Mouse (Mus musculus) limb, embryonic 15.5 days (tissue): Measurements from ENCODE around the gene Bcl11a. TPM values are rescaled to one million over a fixed set of nuclear protein-coding genes. Genes with fewer than 3 reads are reported as not detected.

ENCODE experiments used
- ATAC-seq: fragments of 200-750 bp; cut with Nextera tagmentation; 2 replicates; pipeline ENCODE4 v1.8.0; 2017; ENCODE audit warnings: low read depth, moderate TSS enrichment; ENCODE audit not compliant: insufficient number of reproducible peaks, low FRiP score, low TSS enrichment
- H3K27ac ChIP-seq: fragments of 300-500 bp; sonication (generic); 2 replicates; pipeline ENCODE4 v1.5.1; 2015; ENCODE audit warnings: moderate library complexity, mild to moderate bottlenecking, inconsistent platforms
- H3K27me3 ChIP-seq: fragments of 300-500 bp; sonication (generic); 2 replicates; pipeline ENCODE4 v1.6.1; 2015; ENCODE audit warnings: inconsistent platforms
- H3K36me3 ChIP-seq: fragments of 300-500 bp; sonication (generic); 2 replicates; pipeline ENCODE4 v1.6.1; 2015; ENCODE audit warnings: inconsistent platforms
- H3K4me1 ChIP-seq: fragments of 300-500 bp; sonication (generic); 2 replicates; pipeline ENCODE4 v1.6.1; 2015; ENCODE audit warnings: inconsistent platforms
- H3K4me2 ChIP-seq: fragments of 300-500 bp; sonication (generic); 2 replicates; pipeline ENCODE4 v1.6.1; 2015; ENCODE audit warnings: mild to moderate bottlenecking, inconsistent platforms
- H3K4me3 ChIP-seq: fragments of 300-500 bp; sonication (generic); 2 replicates; pipeline ENCODE4 v1.5.1; 2015; ENCODE audit warnings: mild to moderate bottlenecking, inconsistent platforms
- H3K9ac ChIP-seq: fragments of 300-500 bp; sonication (generic); 2 replicates; pipeline ENCODE4 v1.6.1; 2015; ENCODE audit warnings: inconsistent platforms
- H3K9me3 ChIP-seq: fragments of 300-500 bp; sonication (generic); 2 replicates; pipeline ENCODE4 v1.6.1; 2016; ENCODE audit warnings: inconsistent platforms
- WGBS: fragments of 180-500 bp; shearing (Covaris S2); methylation state at CpG from one replicate; pipeline ENCODE4 v1.1.7; 2015; 5-methylcytosine and 5-hydroxymethylcytosine counted together
- polyA plus RNA-seq: library from polyadenylated mRNA; unstranded; fragments of >200 nt; fragmentation: Nextera tagmentation; extraction: Ambion mirVana; gene quantifications from 2 replicates; pipeline ENCODE4 v1.2.1, GENCODE M21; 2015

Gene Bcl11a
- polyA plus RNA-seq, 1 experiment from 2014 or later, result 60.9 TPM

GRCm38 (mm10) chr11:24149462-24150220, 71.8 kb downstream of the Bcl11a start:
- peaks cover 45% of the 10 kb centered on the region for H3K4me1 ChIP-seq
- 72% methylated on average over 9 of the region's 9 CpGs for WGBS
- H3K27ac ChIP-seq, result no peak overlapping the region
- H3K9ac ChIP-seq, result no peak overlapping the region
- no peak overlapping the region for H3K4me3 ChIP-seq
- no peaks in the 10 kb centered on the region for H3K27me3 ChIP-seq
- no peaks in the 10 kb centered on the region for H3K9me3 ChIP-seq
- no peaks in the 10 kb centered on the region for H3K36me3 ChIP-seq
- H3K4me2 ChIP-seq, result no peak overlapping the region
- ATAC-seq, result no peak

GRCm38 (mm10) chr11:24152076-24152784, 74.4 kb downstream of the Bcl11a start:
- Histone ChIP-seq H3K9ac (no peak overlapping the region), H3K27ac (no peak overlapping the region), H3K4me2 (no peak overlapping the region), H3K36me3 (no peaks in the 10 kb centered on the region), H3K4me3 (no peak overlapping the region), H3K9me3 (no peaks in the 10 kb centered on the region), H3K4me1 (peaks cover 24% of the 10 kb centered on the region), H3K27me3 (no peaks in the 10 kb centered on the region)
- WGBS, result 86% methylated on average over 7 of the region's 7 CpGs
- no peak for ATAC-seq

- no peak overlapping the region for H3K27ac ChIP-seq
- H3K4me2 ChIP-seq, result no peak overlapping the region
- H3K9ac ChIP-seq, result no peak overlapping the region
- 43% methylated on average over 10 of the region's 10 CpGs for WGBS
- no peaks in the 10 kb centered on the region for H3K27me3 ChIP-seq
- no peak overlapping the region for H3K4me3 ChIP-seq
- H3K4me1 ChIP-seq, result peaks cover 18% of the 10 kb centered on the region; the same call in 1 of the 2 replicates
- no peaks in the 10 kb centered on the region for H3K36me3 ChIP-seq
- H3K9me3 ChIP-seq, result no peaks in the 10 kb centered on the region
- no peak for ATAC-seq
Measured at GRCm38 (mm10) chr11:24153049-24153448, 75.2 kb downstream of the Bcl11a start.

- H3K36me3 ChIP-seq, result peaks cover 4% of the 10 kb centered on the region; the same call in 1 of the 2 replicates
- no peak for ATAC-seq
- no peak overlapping the region for H3K4me3 ChIP-seq
- no peaks in the 10 kb centered on the region for H3K27me3 ChIP-seq
- H3K27ac ChIP-seq, result no peak overlapping the region
- 44% methylated on average over 9 of the region's 9 CpGs for WGBS
- H3K9me3 ChIP-seq, result no peaks in the 10 kb centered on the region
- H3K9ac ChIP-seq, result no peak overlapping the region
- H3K4me2 ChIP-seq, result no peak overlapping the region
- H3K4me1 ChIP-seq, result peaks cover 18% of the 10 kb centered on the region
Measured at GRCm38 (mm10) chr11:24158026-24158425, 80.2 kb downstream of the Bcl11a start.

- Histone ChIP-seq H3K36me3 (peaks cover 21% of the 10 kb centered on the region), H3K4me1 (peaks cover 17% of the 10 kb centered on the region), H3K27ac (no peak overlapping the region), H3K9ac (no peak overlapping the region), H3K27me3 (no peaks in the 10 kb centered on the region), H3K4me2 (no peak overlapping the region), H3K9me3 (no peaks in the 10 kb centered on the region), H3K4me3 (no peak overlapping the region)
- 86% methylated on average over 2 of the region's 2 CpGs for WGBS
- ATAC-seq, result no peak
Measured at GRCm38 (mm10) chr11:24159656-24160055, 81.8 kb downstream of the Bcl11a start.

- Histone ChIP-seq H3K9me3 (no peaks in the 10 kb centered on the region), H3K4me3 (no peak overlapping the region), H3K27ac (no peak overlapping the region), H3K4me2 (no peak overlapping the region), H3K4me1 (peaks cover 17% of the 10 kb centered on the region), H3K9ac (no peak overlapping the region), H3K36me3 (peaks cover 24% of the 10 kb centered on the region), H3K27me3 (no peaks in the 10 kb centered on the region)
- ATAC-seq, result no peak
- 63% methylated on average over 2 of the region's 2 CpGs for WGBS
Measured at GRCm38 (mm10) chr11:24161458-24161857, 83.6 kb downstream of the Bcl11a start.

GRCm38 (mm10) chr11:24162056-24162455, 84.2 kb downstream of the Bcl11a start:
- ATAC-seq, result no peak
- H3K4me2 ChIP-seq, result no peak overlapping the region
- peaks cover 16% of the 10 kb centered on the region for H3K4me1 ChIP-seq
- 29% methylated on average over 7 of the region's 7 CpGs for WGBS
- no peak overlapping the region for H3K4me3 ChIP-seq
- no peaks in the 10 kb centered on the region for H3K9me3 ChIP-seq
- no peaks in the 10 kb centered on the region for H3K27me3 ChIP-seq
- no peak overlapping the region for H3K27ac ChIP-seq
- peaks cover 24% of the 10 kb centered on the region for H3K36me3 ChIP-seq
- no peak overlapping the region for H3K9ac ChIP-seq

GRCm38 (mm10) chr11:24163072-24163471, 85.2 kb downstream of the Bcl11a start:
- H3K36me3 ChIP-seq, result peaks cover 24% of the 10 kb centered on the region
- WGBS, result 98% methylated on average over 8 of the region's 8 CpGs
- H3K9ac ChIP-seq, result no peak overlapping the region
- ATAC-seq, result no peak
- no peak overlapping the region for H3K4me3 ChIP-seq
- H3K4me1 ChIP-seq, result peaks cover 13% of the 10 kb centered on the region
- H3K9me3 ChIP-seq, result no peaks in the 10 kb centered on the region
- H3K27ac ChIP-seq, result no peak overlapping the region
- no peaks in the 10 kb centered on the region for H3K27me3 ChIP-seq
- no peak overlapping the region for H3K4me2 ChIP-seq

GRCm38 (mm10) chr11:24164065-24164464, 86.2 kb downstream of the Bcl11a start:
- Histone ChIP-seq H3K9me3 (no peaks in the 10 kb centered on the region), H3K4me3 (no peak overlapping the region), H3K4me1 (peaks cover 13% of the 10 kb centered on the region), H3K4me2 (no peak overlapping the region), H3K9ac (no peak overlapping the region), H3K27ac (no peak overlapping the region), H3K36me3 (peaks cover 23% of the 10 kb centered on the region), H3K27me3 (no peaks in the 10 kb centered on the region)
- 93% methylated on average over 26 of the region's 26 CpGs for WGBS
- ATAC-seq, result peak; percentile 58; the same call in 1 of the 2 replicates

- H3K4me3 ChIP-seq, result no peak overlapping the region
- H3K4me1 ChIP-seq, result no peaks in the 10 kb centered on the region
- no peak overlapping the region for H3K4me2 ChIP-seq
- no peak overlapping the region for H3K9ac ChIP-seq
- H3K27me3 ChIP-seq, result no peaks in the 10 kb centered on the region
- H3K27ac ChIP-seq, result no peak overlapping the region
- no peak for ATAC-seq
- peaks cover 11% of the 10 kb centered on the region; the same call in 1 of the 2 replicates for H3K36me3 ChIP-seq
- no peaks in the 10 kb centered on the region for H3K9me3 ChIP-seq
- WGBS, result 74% methylated on average over 5 of the region's 5 CpGs
Measured at GRCm38 (mm10) chr11:24171675-24172285, 93.9 kb downstream of the Bcl11a start.

GRCm38 (mm10) chr11:24172585-24172984, 94.7 kb downstream of the Bcl11a start:
- no peak overlapping the region for H3K27ac ChIP-seq
- H3K4me2 ChIP-seq, result no peak overlapping the region
- H3K36me3 ChIP-seq, result peaks cover 11% of the 10 kb centered on the region; the same call in 1 of the 2 replicates
- H3K4me1 ChIP-seq, result no peaks in the 10 kb centered on the region
- H3K4me3 ChIP-seq, result no peak overlapping the region
- no peaks in the 10 kb centered on the region for H3K9me3 ChIP-seq
- 90% methylated on average over 17 of the region's 17 CpGs for WGBS
- no peak overlapping the region for H3K9ac ChIP-seq
- ATAC-seq, result no peak
- H3K27me3 ChIP-seq, result no peaks in the 10 kb centered on the region
